Mouse (Mus musculus): ENCODE measurements at regions not wholly inside any gene's neighbourhood (a gene's known extent, or its start where the extent isn't known, plus 50 kb on each side); places are given as distances from the start of the nearest gene placed in this dataset.

DNA sequence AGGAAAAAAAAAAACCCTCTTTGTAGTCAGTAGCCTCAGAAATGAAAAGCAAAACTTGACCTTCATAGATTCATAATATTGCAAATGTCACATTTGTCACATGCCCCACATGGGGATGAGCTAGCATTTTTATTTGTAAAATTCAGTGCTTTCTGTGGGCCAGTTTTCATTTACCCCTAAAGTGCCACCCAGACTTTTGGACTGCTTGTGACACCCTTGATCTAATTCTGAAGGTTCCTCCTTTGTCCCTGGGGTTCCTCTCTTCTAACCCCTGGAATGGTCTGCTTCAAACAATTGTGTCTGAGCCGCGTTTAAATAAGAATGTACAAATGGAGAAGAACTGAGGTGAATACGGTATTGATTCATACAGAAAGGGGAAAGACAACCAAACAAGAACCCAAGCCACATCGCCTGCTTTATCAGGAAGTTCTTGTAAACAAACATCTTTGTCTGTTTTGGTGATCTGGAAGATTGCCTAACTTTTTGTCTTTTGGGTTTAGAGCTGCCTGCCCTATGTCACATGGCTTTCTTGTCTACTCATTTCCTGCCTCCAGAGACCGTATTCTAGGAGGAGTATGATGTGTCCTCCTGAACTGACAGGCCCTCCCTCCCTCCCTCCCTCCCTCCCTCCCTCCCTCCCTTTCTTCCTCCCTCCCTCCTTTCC, 203.1 kb upstream of the Gm9833 start:
- Histone ChIP-seq H3K27me3 (ENCODE audit: control insufficient read depth, insufficient read depth, low read depth, low read length) (no peaks in the 10 kb centered on the region), H3K9me3 (ENCODE audit: control insufficient read depth, low read length) (no peaks in the 10 kb centered on the region), H3K4me3 (ENCODE audit: low read length) (no peak overlapping the region), H3K4me1 (replicated peaks; ENCODE audit: control insufficient read depth, insufficient read depth, low read length) (peaks cover 9% of the 10 kb centered on the region; the same call in 1 of the 2 replicates), H3K9ac (ENCODE audit: low read length) (no peak overlapping the region), H3K36me3 (ENCODE audit: control insufficient read depth, insufficient read depth, low read length) (no peaks in the 10 kb centered on the region), H3K4me2 (ENCODE audit: low read depth, low read length) (no peak overlapping the region), H3K27ac (ENCODE audit: low read length) (peak overlapping the region; percentile 78)
- WGBS, result 29% methylated on average over 5 of the region's 5 CpGs
- ATAC-seq (ENCODE audit: low read depth), result peak; percentile 75

DNA sequence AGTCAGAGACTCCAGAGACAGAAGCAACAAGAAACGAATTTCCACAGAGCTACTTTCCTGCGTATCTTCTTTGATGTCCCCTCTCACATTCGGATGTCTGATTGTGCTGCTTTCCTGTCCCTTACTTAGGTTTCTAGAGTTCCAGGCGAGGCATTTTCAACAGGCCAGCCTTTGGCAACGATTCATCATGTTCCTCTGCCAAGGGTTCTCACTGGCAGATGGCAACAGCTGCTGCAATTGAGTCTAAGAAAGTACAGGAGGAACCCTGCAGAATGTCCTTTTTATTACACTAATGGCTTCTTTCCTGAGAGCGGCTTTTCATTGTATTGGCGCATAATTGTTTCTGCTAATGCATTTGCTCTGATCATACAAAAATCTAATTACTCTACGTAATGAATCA, 202.3 kb upstream of the Gm9833 start:
- Histone ChIP-seq H3K9me3 (ENCODE audit: control insufficient read depth, low read length) (no peaks in the 10 kb centered on the region), H3K36me3 (ENCODE audit: control insufficient read depth, insufficient read depth, low read length) (no peaks in the 10 kb centered on the region), H3K4me1 (replicated peaks; ENCODE audit: control insufficient read depth, insufficient read depth, low read length) (peaks cover 9% of the 10 kb centered on the region; the same call in 1 of the 2 replicates), H3K27ac (ENCODE audit: low read length) (peak overlapping the region; percentile 78), H3K4me3 (ENCODE audit: low read length) (no peak overlapping the region), H3K9ac (ENCODE audit: low read length) (no peak overlapping the region), H3K27me3 (ENCODE audit: control insufficient read depth, insufficient read depth, low read depth, low read length) (no peaks in the 10 kb centered on the region), H3K4me2 (ENCODE audit: low read depth, low read length) (no peak overlapping the region)
- WGBS, result 45% methylated on average over 8 of the region's 8 CpGs
- peak; percentile 58 for ATAC-seq (ENCODE audit: low read depth)

DNA sequence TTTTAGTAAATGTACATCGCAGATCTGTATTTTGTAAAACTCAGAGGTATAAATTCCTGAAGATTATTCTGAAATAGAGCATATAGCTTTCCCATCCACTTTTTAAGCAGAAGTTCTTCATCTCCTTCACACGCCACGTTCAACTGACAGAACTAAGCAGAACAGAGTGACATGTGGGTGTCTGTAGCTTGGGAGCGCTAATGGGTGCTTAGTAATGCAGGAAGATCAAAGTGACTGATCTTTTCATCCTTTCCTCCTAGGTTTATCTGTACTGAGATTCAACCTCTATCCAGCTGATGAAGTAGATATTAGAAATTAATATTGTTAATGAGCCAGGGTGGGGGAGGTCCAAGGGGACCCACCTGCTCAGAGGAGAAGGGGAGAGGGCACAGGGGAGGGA, 201.8 kb upstream of the Gm9833 start:
- H3K27ac ChIP-seq (ENCODE audit: low read length), result peak overlapping the region; percentile 41
- no peak overlapping the region for H3K9ac ChIP-seq (ENCODE audit: low read length)
- no peaks in the 10 kb centered on the region for H3K27me3 ChIP-seq (ENCODE audit: control insufficient read depth, insufficient read depth, low read depth, low read length)
- H3K4me1 ChIP-seq (replicated peaks; ENCODE audit: control insufficient read depth, insufficient read depth, low read length), result peaks cover 9% of the 10 kb centered on the region; the same call in 1 of the 2 replicates
- no peak for ATAC-seq (ENCODE audit: low read depth)
- H3K36me3 ChIP-seq (ENCODE audit: control insufficient read depth, insufficient read depth, low read length), result no peaks in the 10 kb centered on the region
- 69% methylated on average over 4 of the region's 4 CpGs for WGBS
- H3K4me2 ChIP-seq (ENCODE audit: low read depth, low read length), result no peak overlapping the region
- H3K9me3 ChIP-seq (ENCODE audit: control insufficient read depth, low read length), result no peaks in the 10 kb centered on the region
- no peak overlapping the region for H3K4me3 ChIP-seq (ENCODE audit: low read length)

DNA sequence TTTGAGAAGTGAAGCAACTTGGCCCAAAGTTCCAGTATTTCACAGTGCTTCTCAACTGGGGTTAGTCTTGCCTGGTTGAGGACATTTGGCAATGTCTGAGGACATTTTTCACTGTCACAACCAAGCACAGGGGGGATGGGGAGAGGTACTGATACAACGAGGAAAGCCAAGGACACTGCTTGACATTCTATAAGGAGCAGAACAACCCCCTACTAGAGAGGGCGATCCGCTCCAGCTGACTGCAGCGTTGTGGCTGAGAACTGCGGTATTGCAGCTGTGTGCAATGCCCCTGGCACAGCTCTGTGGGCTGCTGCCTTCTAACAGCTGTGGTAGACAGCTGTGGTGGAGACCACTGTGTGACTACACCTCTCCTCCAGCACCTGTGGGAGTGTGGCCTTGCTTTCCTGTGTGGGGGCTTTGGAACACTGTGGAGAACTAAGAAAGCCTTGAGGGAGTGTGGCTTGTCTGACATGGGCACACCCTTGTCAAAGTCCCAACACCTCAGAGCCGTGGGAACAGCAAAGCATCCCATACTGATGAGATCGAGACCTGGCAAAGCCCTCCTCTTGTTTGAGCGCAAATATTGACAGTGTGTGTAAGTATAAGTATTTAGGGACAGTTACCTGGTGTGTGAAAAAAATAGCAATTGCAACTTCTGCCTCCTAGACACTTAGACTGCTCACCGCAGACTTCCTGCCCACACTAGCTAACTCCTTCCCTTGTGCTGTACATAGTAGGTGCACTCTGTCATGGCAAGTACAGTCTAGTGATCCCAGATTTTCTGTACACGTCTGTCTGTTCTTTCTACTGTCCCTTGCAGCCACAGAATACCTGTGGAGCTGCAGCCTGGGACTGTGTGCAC, 200.9 kb upstream of the Gm9833 start:
- Histone ChIP-seq H3K4me1 (replicated peaks; ENCODE audit: control insufficient read depth, insufficient read depth, low read length) (peaks cover 9% of the 10 kb centered on the region; the same call in 1 of the 2 replicates), H3K4me3 (ENCODE audit: low read length) (no peak overlapping the region), H3K27ac (ENCODE audit: low read length) (0 out of 2 replicates have a peak overlapping the region, but pooled peaks have one; percentile 0), H3K4me2 (ENCODE audit: low read depth, low read length) (no peak overlapping the region), H3K36me3 (ENCODE audit: control insufficient read depth, insufficient read depth, low read length) (no peaks in the 10 kb centered on the region), H3K9ac (ENCODE audit: low read length) (no peak overlapping the region), H3K27me3 (ENCODE audit: control insufficient read depth, insufficient read depth, low read depth, low read length) (no peaks in the 10 kb centered on the region), H3K9me3 (ENCODE audit: control insufficient read depth, low read length) (no peaks in the 10 kb centered on the region)
- peak; percentile 85 for ATAC-seq (ENCODE audit: low read depth)
- WGBS, result 47% methylated on average over 10 of the region's 10 CpGs

DNA sequence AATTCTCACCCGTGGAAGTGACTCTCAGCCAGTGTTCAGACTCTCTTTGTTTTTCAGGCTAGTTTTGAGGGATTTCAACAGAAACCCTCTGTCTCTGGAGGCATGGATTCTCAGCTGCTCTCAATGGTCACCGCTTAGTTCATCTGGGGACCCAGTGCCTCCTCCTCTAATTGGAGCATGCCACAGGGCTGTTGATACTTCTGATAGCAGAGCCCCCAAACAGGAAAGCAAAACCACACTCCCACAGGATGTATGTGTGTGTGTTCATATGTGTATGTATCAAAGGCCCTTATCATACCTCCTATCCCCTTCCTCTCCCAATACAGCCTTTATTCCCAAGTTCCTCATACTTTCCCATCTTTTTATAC, 200.3 kb upstream of the Gm9833 start:
- no peak for ATAC-seq (ENCODE audit: low read depth)
- H3K9me3 ChIP-seq (ENCODE audit: control insufficient read depth, low read length), result no peaks in the 10 kb centered on the region
- H3K27me3 ChIP-seq (ENCODE audit: control insufficient read depth, insufficient read depth, low read depth, low read length), result no peaks in the 10 kb centered on the region
- H3K4me1 ChIP-seq (replicated peaks; ENCODE audit: control insufficient read depth, insufficient read depth, low read length), result peaks cover 9% of the 10 kb centered on the region; the same call in 1 of the 2 replicates
- H3K4me2 ChIP-seq (ENCODE audit: low read depth, low read length), result no peak overlapping the region
- H3K36me3 ChIP-seq (ENCODE audit: control insufficient read depth, insufficient read depth, low read length), result no peaks in the 10 kb centered on the region
- H3K27ac ChIP-seq (ENCODE audit: low read length), result no peak overlapping the region
- H3K9ac ChIP-seq (ENCODE audit: low read length), result no peak overlapping the region
- H3K4me3 ChIP-seq (ENCODE audit: low read length), result no peak overlapping the region
- 68% methylated on average over 2 of the region's 2 CpGs for WGBS

DNA sequence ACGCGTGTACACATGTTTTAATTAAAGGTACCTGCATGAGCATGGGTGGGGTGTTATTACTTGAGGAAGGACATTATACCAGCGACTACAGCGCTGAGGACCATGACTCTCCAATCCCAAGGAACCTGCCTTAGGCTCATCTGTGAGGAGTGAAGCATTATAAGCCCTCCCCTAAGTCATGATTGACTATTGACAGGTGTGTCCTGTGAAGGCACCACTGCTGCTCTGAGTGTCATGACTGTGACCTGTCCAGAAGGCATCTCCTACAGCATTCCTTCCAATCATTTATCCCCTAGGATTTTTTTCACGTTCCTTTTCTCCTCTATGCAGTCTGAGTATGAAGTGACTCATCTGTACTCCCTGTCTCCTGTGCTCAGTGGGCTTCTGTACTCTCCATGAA, 199.9 kb upstream of the Gm9833 start:
- Histone ChIP-seq H3K9ac (ENCODE audit: low read length) (no peak overlapping the region), H3K4me1 (replicated peaks; ENCODE audit: control insufficient read depth, insufficient read depth, low read length) (peaks cover 9% of the 10 kb centered on the region; the same call in 1 of the 2 replicates), H3K27me3 (ENCODE audit: control insufficient read depth, insufficient read depth, low read depth, low read length) (no peaks in the 10 kb centered on the region), H3K4me3 (ENCODE audit: low read length) (no peak overlapping the region), H3K27ac (ENCODE audit: low read length) (no peak overlapping the region), H3K36me3 (ENCODE audit: control insufficient read depth, insufficient read depth, low read length) (no peaks in the 10 kb centered on the region), H3K9me3 (ENCODE audit: control insufficient read depth, low read length) (no peaks in the 10 kb centered on the region), H3K4me2 (ENCODE audit: low read depth, low read length) (no peak overlapping the region)
- ATAC-seq (ENCODE audit: low read depth), result no peak
- WGBS, result 79% methylated on average over 5 of the region's 5 CpGs

DNA sequence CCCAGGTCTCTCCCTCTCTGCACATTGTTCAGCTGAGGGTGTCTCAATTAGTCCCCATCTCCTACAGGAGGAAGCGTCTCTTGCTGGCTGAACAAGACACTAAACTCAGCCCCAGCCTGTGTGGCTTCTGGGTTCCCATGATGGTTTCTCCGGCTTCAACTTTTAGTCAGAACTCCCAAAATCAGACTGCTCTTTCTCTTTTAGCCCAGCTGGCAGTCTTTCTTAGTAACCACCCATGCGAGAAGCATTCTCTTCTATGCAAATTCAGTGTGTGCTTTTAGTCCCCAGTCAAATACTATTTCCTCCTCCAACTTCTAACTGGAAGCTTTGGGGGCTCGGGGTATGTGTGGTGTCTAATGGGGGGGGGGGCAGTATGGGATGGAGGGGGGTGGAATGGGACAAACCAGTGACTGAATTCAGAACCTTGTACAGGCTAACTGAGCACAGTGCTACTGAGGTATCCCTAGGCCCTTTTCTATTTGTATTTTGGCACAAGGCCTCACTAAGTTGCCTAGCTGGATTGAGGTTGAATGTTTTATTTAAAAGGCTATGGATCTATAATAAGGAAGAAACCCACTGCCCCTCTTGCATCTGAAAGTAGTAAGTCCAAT, 194.9 kb upstream of the Gm9833 start:
- Histone ChIP-seq H3K4me3 (ENCODE audit: low read length) (no peak overlapping the region), H3K9me3 (ENCODE audit: control insufficient read depth, low read length) (no peaks in the 10 kb centered on the region), H3K4me2 (ENCODE audit: low read depth, low read length) (no peak overlapping the region), H3K27me3 (ENCODE audit: control insufficient read depth, insufficient read depth, low read depth, low read length) (no peaks in the 10 kb centered on the region), H3K9ac (ENCODE audit: low read length) (no peak overlapping the region), H3K4me1 (replicated peaks; ENCODE audit: control insufficient read depth, insufficient read depth, low read length) (no peaks in the 10 kb centered on the region), H3K36me3 (ENCODE audit: control insufficient read depth, insufficient read depth, low read length) (no peaks in the 10 kb centered on the region), H3K27ac (ENCODE audit: low read length) (no peak overlapping the region)
- no peak for ATAC-seq (ENCODE audit: low read depth)
- WGBS, result 79% methylated on average over 4 of the region's 4 CpGs

DNA sequence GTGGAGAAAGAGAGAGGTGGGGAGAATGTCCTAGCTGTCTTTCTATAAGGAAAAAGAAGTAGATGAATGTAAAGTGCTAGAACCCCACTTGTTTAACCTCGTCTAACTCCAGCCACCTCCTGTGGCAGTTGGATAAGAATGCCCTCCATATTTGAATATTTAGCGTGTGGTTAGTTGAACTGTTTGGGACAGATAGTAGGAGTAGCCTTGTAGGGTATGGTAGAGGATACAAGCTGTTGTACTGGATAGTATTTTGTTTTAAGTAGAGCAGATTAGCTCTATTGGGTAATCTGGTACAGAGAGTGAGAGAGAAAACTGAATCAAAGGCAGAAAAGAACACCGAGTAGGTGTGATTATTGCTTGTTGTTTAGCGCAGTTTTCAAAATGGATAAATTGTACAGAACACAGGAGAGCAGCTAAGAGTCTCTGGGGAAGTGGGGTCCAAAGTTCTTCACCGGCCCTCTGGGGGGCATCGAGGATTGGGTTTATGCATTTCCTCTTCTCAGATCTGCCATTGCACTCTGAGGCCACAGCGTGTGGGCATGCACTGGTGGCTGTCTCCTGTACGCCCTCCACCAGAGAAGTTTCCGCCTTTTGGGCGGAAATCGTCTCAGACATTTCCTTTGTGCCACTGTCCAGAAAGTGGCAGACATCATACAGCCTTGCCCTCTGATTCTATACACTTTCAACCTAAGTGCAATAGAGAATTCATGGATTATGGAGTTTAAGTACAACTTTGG, 192.3 kb upstream of the Gm9833 start:
- Histone ChIP-seq H3K9me3 (ENCODE audit: control insufficient read depth, low read length) (no peaks in the 10 kb centered on the region), H3K9ac (ENCODE audit: low read length) (no peak overlapping the region), H3K4me3 (ENCODE audit: low read length) (no peak overlapping the region), H3K27me3 (ENCODE audit: control insufficient read depth, insufficient read depth, low read depth, low read length) (no peaks in the 10 kb centered on the region), H3K4me1 (replicated peaks; ENCODE audit: control insufficient read depth, insufficient read depth, low read length) (no peaks in the 10 kb centered on the region), H3K4me2 (ENCODE audit: low read depth, low read length) (no peak overlapping the region), H3K36me3 (ENCODE audit: control insufficient read depth, insufficient read depth, low read length) (no peaks in the 10 kb centered on the region), H3K27ac (ENCODE audit: low read length) (no peak overlapping the region)
- ATAC-seq (ENCODE audit: low read depth), result no peak
- WGBS, result 85% methylated on average over 11 of the region's 11 CpGs

DNA sequence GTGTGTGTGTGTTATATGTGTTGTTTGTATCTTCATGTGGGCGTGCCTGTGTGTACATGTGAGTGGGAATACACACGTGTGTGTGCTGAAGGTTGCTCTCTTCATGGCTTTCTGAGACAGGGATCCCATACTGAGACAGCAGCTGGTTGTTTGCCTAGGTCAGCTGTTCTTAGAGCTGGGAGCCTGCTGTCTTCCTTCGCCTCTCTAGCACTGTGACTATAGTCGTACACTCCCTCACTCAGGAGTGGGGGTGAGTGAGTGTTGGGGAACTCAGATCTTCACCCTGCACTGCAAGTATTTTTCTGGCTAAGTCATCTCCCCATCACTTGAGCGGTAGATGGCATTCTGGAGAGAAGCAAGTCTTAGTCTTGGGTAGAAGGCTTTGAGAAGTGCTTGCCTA, 191.6 kb upstream of the Gm9833 start:
- no peak for ATAC-seq (ENCODE audit: low read depth)
- H3K27ac ChIP-seq (ENCODE audit: low read length), result no peak overlapping the region
- WGBS, result 81% methylated on average over 5 of the region's 5 CpGs

More for the DNA sequence above, 191.6 kb upstream of the Gm9833 start:
- Histone ChIP-seq H3K27me3 (ENCODE audit: control insufficient read depth, insufficient read depth, low read depth, low read length) (no peaks in the 10 kb centered on the region), H3K4me1 (replicated peaks; ENCODE audit: control insufficient read depth, insufficient read depth, low read length) (no peaks in the 10 kb centered on the region), H3K9ac (ENCODE audit: low read length) (no peak overlapping the region), H3K4me3 (ENCODE audit: low read length) (no peak overlapping the region), H3K36me3 (ENCODE audit: control insufficient read depth, insufficient read depth, low read length) (no peaks in the 10 kb centered on the region), H3K4me2 (ENCODE audit: low read depth, low read length) (no peak overlapping the region), H3K9me3 (ENCODE audit: control insufficient read depth, low read length) (no peaks in the 10 kb centered on the region)
